Mouse (Mus musculus) heart, embryonic 11.5 days (tissue): ENCODE measurements around the gene Tgm7. TPM values are rescaled to one million over a fixed set of nuclear protein-coding genes. Genes with fewer than 3 reads are reported as not detected.

Experiments used
- ATAC-seq: fragments of 200-750 bp; cut with Nextera tagmentation; replicated peaks from 2 replicates; pipeline ENCODE4 v1.8.0; 2017; ENCODE audit warnings: moderate library complexity; ENCODE audit not compliant: insufficient number of reproducible peaks, low FRiP score, low TSS enrichment
- H3K27ac ChIP-seq: fragments of 300-500 bp; sonication (generic); 2 replicates; pipeline ENCODE4 v1.5.1; 2014; ENCODE audit warnings: mild to moderate bottlenecking, low read depth, low read length
- H3K27me3 ChIP-seq: fragments of 300-500 bp; sonication (generic); 2 replicates; pipeline ENCODE4 v1.6.1; 2014; ENCODE audit warnings: mild to moderate bottlenecking, low read length, mixed read lengths; ENCODE audit not compliant: control insufficient read depth, insufficient read depth
- H3K36me3 ChIP-seq: fragments of 300-500 bp; sonication (generic); 2 replicates; pipeline ENCODE4 v1.6.1; 2014; ENCODE audit warnings: mild to moderate bottlenecking, low read length, moderate library complexity, mixed read lengths; ENCODE audit not compliant: control insufficient read depth, insufficient read depth
- H3K4me1 ChIP-seq: fragments of 300-500 bp; sonication (generic); 2 replicates; pipeline ENCODE4 v1.6.1; 2014; ENCODE audit warnings: low read length; ENCODE audit not compliant: control insufficient read depth, insufficient read depth
- H3K4me2 ChIP-seq: fragments of 300-500 bp; sonication (generic); 2 replicates; pipeline ENCODE4 v1.6.1; 2014; ENCODE audit warnings: mild to moderate bottlenecking, moderate library complexity
- H3K4me3 ChIP-seq: fragments of 300-500 bp; sonication (generic); 2 replicates; pipeline ENCODE4 v1.5.1; 2014; ENCODE audit warnings: low read depth, low read length
- H3K9ac ChIP-seq: fragments of 300-500 bp; sonication (generic); 2 replicates; pipeline ENCODE4 v1.6.1; 2014; ENCODE audit warnings: mild to moderate bottlenecking, low read depth, low read length, moderate library complexity
- H3K9me3 ChIP-seq: fragments of 300-500 bp; sonication (generic); replicated peaks from 2 replicates; pipeline ENCODE4 v1.6.1; 2016; ENCODE audit warnings: low read length; ENCODE audit not compliant: control insufficient read depth
- WGBS: fragments of 180-500 bp; shearing (Covaris S2); extraction: QIAGEN DNeasy Blood & Tissue Kit; methylation state at CpG from one replicate; pipeline ENCODE4 v1.1.7; 2014; ENCODE audit not compliant: insufficient replicate concordance; 5-methylcytosine and 5-hydroxymethylcytosine counted together
- polyA plus RNA-seq: library from polyadenylated mRNA; unstranded; fragments of >200 nt; fragmentation: Nextera tagmentation; extraction: Ambion mirVana; gene quantifications from 2 replicates; pipeline ENCODE4 v1.2.1, GENCODE M21; 2014

The Tgm7 gene
- polyA plus RNA-seq, 1 experiment from 2014 or later: not detected

- H3K36me3 ChIP-seq: no peaks in the 10 kb centered on the region
- no peaks in the 10 kb centered on the region for H3K4me1 ChIP-seq
- H3K27ac ChIP-seq: no peak overlapping the region
- no peaks in the 10 kb centered on the region for H3K9me3 ChIP-seq
- peaks cover 2% of the 10 kb centered on the region; the same call in 1 of the 2 replicates for H3K27me3 ChIP-seq
- H3K4me2 ChIP-seq: no peak overlapping the region
- no peak overlapping the region for H3K9ac ChIP-seq
- no peak for ATAC-seq
- WGBS: 83% methylated on average over 3 of the region's 3 CpGs
- H3K4me3 ChIP-seq: no peak overlapping the region
Measured at GRCm38 (mm10) chr2:121088507-121088906, 21.1 kb downstream of the Tgm7 start.

DNA sequence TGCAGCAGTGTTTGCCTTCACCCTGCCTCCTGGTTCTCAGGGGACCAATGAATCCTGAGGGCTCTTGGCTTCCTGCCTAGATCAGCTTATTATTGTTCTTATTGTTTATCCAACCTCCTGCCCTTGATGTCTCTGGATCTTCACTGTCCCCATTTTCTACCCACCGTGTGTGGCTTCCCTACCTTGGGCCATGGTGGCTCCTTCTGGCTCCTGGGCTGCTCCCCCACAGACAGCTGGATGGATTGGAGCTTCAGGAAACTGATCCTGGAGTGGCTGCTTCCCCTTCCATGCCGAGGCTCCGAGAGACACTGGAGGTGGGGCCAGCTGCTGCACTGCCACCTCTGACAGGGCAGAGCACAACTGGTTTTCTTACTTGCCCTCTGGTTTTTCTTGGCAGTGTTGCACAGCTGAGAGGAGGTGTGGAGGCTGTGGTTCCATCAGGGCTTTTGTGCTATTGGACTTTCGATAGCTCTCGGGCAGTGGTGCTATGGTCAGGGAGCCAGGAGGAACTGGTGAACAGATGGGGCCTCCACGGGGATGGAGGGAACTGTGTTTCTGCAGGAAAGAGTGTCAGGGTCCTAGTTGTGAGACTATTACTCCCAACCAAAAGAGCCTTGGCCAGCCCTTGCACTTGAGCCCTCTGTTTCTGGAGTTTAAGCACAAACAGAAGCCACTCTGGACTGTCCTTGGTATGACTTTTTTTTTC lies 24.0 kb downstream of the Tgm7 start, which contains the start of gene Tgm5:
Gene Tgm5, minus strand, starts transcription at position 362 of the 706 bp plus-strand sequence.
- no peaks in the 10 kb centered on the region for H3K4me1 ChIP-seq
- H3K9ac ChIP-seq: no peak within 1 kb of the TSS
- no peak within 1 kb of the TSS for H3K27ac ChIP-seq
- no peaks in the 10 kb centered on the region for H3K36me3 ChIP-seq
- H3K4me3 ChIP-seq: no peak within 1 kb of the TSS
- H3K27me3 ChIP-seq: no peaks in the 10 kb centered on the region
- no peaks in the 10 kb centered on the region for H3K9me3 ChIP-seq
- WGBS: 47% methylated on average over 6 of the region's 6 CpGs
- no peak within 1 kb of the TSS for H3K4me2 ChIP-seq
- no peak for ATAC-seq

GRCm38 (mm10) chr2:121082626-121083025 lies 27.0 kb downstream of the Tgm7 start:
- Histone ChIP-seq H3K4me1 (no peaks in the 10 kb centered on the region), H3K9ac (no peak overlapping the region), H3K36me3 (no peaks in the 10 kb centered on the region), H3K27me3 (no peaks in the 10 kb centered on the region), H3K4me3 (no peak overlapping the region), H3K4me2 (no peak overlapping the region), H3K9me3 (no peaks in the 10 kb centered on the region), H3K27ac (no peak overlapping the region)
- WGBS: 79% methylated on average over 1 of the region's 1 CpGs
- ATAC-seq: no peak

- ATAC-seq: no peak
- WGBS: 79% methylated on average over 7 of the region's 7 CpGs
- no peak overlapping the region for H3K4me2 ChIP-seq
- H3K4me1 ChIP-seq: no peaks in the 10 kb centered on the region
- H3K9me3 ChIP-seq: no peaks in the 10 kb centered on the region
- H3K27ac ChIP-seq: no peak overlapping the region
- H3K27me3 ChIP-seq: no peaks in the 10 kb centered on the region
- no peak overlapping the region for H3K4me3 ChIP-seq
- no peaks in the 10 kb centered on the region for H3K36me3 ChIP-seq
- no peak overlapping the region for H3K9ac ChIP-seq
Measured at GRCm38 (mm10) chr2:121074747-121075146, 34.8 kb downstream of the Tgm7 start.

DNA sequence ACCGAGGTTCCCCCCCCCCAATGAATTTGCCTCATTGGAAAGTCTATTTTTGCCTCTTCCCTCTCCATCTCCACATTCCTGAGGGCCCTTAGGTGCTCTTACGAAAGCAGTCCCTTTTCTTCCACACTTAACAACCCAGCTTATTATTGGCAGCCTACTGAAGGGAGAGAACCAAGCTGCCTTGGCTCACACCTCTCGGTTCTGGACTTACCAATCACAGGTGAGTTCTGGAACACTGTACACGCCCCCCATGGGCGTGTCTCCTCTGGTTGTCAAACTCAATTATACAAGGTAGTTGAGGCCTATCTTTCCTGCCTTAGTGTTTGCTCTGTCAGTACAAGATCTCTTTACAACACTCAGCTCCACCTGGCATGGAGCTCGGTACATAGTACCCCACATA lies 37.7 kb downstream of the Tgm7 start:
- 74% methylated on average over 6 of the region's 6 CpGs for WGBS
- no peak overlapping the region for H3K4me3 ChIP-seq
- ATAC-seq: no peak

GRCm38 (mm10) chr2:121069506-121069905 lies 40.1 kb downstream of the Tgm7 start:
- Histone ChIP-seq H3K4me1 (no peaks in the 10 kb centered on the region), H3K4me3 (no peak overlapping the region), H3K36me3 (no peaks in the 10 kb centered on the region), H3K27ac (no peak overlapping the region), H3K4me2 (no peak overlapping the region), H3K9me3 (no peaks in the 10 kb centered on the region), H3K9ac (no peak overlapping the region), H3K27me3 (no peaks in the 10 kb centered on the region)
- ATAC-seq: no peak
- 71% methylated on average over 6 of the region's 6 CpGs for WGBS

More for the DNA sequence above, 37.7 kb downstream of the Tgm7 start:
- no peaks in the 10 kb centered on the region for H3K9me3 ChIP-seq
- no peaks in the 10 kb centered on the region for H3K36me3 ChIP-seq
- H3K4me2 ChIP-seq: no peak overlapping the region
- H3K27me3 ChIP-seq: no peaks in the 10 kb centered on the region
- H3K27ac ChIP-seq: no peak overlapping the region
- no peaks in the 10 kb centered on the region for H3K4me1 ChIP-seq
- H3K9ac ChIP-seq: no peak overlapping the region

DNA sequence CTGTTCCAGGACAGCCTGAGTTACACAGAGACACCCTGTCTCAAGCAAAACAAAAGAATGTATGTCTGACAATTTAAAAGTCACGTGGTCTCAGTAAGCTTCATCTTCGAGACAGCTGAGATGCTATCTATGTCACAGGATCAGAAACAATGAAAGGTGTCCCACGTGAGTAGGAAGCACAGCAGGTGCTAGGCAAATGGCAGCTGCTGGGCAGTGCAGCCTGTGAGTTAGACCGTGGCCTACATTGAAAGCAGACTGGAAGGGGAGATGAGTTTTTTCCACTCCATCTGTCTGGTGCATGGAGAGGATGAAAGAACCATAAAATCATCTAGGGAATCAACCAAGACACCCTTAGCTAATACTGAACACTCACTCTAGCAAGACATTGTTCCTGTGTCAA lies 42.5 kb downstream of the Tgm7 start:
- Histone ChIP-seq H3K27me3 (no peaks in the 10 kb centered on the region), H3K36me3 (no peaks in the 10 kb centered on the region), H3K27ac (no peak overlapping the region), H3K4me1 (no peaks in the 10 kb centered on the region), H3K9me3 (no peaks in the 10 kb centered on the region), H3K9ac (no peak overlapping the region), H3K4me2 (no peak overlapping the region), H3K4me3 (no peak overlapping the region)
- no peak for ATAC-seq
- 63% methylated on average over 4 of the region's 4 CpGs for WGBS

- Histone ChIP-seq H3K27ac (no peak overlapping the region), H3K9ac (no peak overlapping the region), H3K36me3 (no peaks in the 10 kb centered on the region), H3K9me3 (no peaks in the 10 kb centered on the region), H3K4me3 (no peak overlapping the region), H3K4me1 (no peaks in the 10 kb centered on the region), H3K27me3 (no peaks in the 10 kb centered on the region), H3K4me2 (no peak overlapping the region)
- ATAC-seq: no peak
- 68% methylated on average over 2 of the region's 2 CpGs for WGBS
Measured at GRCm38 (mm10) chr2:121061315-121061714, 48.3 kb downstream of the Tgm7 start.

DNA sequence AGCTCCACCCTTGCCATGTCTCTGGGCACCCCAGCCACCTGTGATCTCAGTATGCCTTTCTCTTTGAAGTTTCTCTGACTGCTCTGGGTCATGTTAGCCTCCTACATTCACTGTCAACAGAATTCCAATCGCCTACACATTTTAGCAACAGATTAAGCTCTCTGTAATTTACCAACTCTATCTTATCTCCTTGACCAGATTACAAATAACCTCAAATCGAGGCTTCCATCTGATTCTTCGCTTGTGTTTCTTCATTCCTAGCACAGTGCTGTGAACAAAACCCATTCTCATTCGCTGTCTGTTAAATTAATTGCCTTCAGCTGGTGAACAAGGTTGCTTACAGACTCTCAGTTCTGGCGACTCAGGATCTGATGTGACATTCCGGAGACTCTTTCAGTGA lies 51.6 kb downstream of the Tgm7 start:
- no peak overlapping the region for H3K9ac ChIP-seq
- 48% methylated on average over 6 of the region's 6 CpGs for WGBS
- H3K4me1 ChIP-seq: no peaks in the 10 kb centered on the region
- H3K36me3 ChIP-seq: no peaks in the 10 kb centered on the region
- no peak overlapping the region for H3K4me3 ChIP-seq
- H3K4me2 ChIP-seq: no peak overlapping the region
- ATAC-seq: no peak
- no peak overlapping the region for H3K27ac ChIP-seq
- no peaks in the 10 kb centered on the region for H3K9me3 ChIP-seq
- H3K27me3 ChIP-seq: no peaks in the 10 kb centered on the region
